Mouse (Mus musculus) stomach, embryonic 14.5 days (tissue): Measurements from ENCODE around the gene Sox30. TPM values are rescaled to one million over a fixed set of nuclear protein-coding genes. Genes with fewer than 3 reads are reported as not detected.
"Not testable (repeated sequence)": the region's sequence is repeated elsewhere in the genome, so short reads cannot be mapped to it uniquely, and the experiment has no call there.

Experiments used
- ATAC-seq: fragments of 200-750 bp; cut with Nextera tagmentation; 2 replicates; pipeline ENCODE4 v1.8.0; 2017; ENCODE audit warnings: low read depth, moderate TSS enrichment; ENCODE audit not compliant: insufficient number of reproducible peaks, insufficient read depth, low FRiP score
- H3K27ac ChIP-seq: fragments of 300-500 bp; sonication (generic); 2 replicates; pipeline ENCODE4 v1.5.1; 2014; ENCODE audit warnings: mild to moderate bottlenecking, low read length, moderate library complexity, mixed read lengths
- H3K27me3 ChIP-seq: fragments of 300-500 bp; sonication (generic); 2 replicates; pipeline ENCODE4 v1.6.1; 2014; ENCODE audit warnings: low read length, control low read depth, mixed read lengths; ENCODE audit not compliant: control insufficient read depth, insufficient read depth
- H3K36me3 ChIP-seq: fragments of 300-500 bp; sonication (generic); 2 replicates; pipeline ENCODE4 v1.6.1; 2014; ENCODE audit warnings: mild to moderate bottlenecking, control low read depth, low read length, moderate library complexity, mixed read lengths; ENCODE audit not compliant: control insufficient read depth, insufficient read depth
- H3K4me1 ChIP-seq: fragments of 300-500 bp; sonication (generic); 2 replicates; pipeline ENCODE4 v1.6.1; 2014; ENCODE audit warnings: low read length, control low read depth, mixed read lengths; ENCODE audit not compliant: control insufficient read depth, insufficient read depth
- H3K4me2 ChIP-seq: fragments of 300-500 bp; sonication (generic); replicated peaks from 2 replicates; pipeline ENCODE4 v1.6.1; 2014; ENCODE audit warnings: low read depth, low read length, control low read depth
- H3K4me3 ChIP-seq: fragments of 300-500 bp; sonication (generic); 2 replicates; pipeline ENCODE4 v1.5.1; 2014; ENCODE audit warnings: low read depth, low read length, control low read depth
- H3K9ac ChIP-seq: fragments of 300-500 bp; sonication (generic); replicated peaks from 2 replicates; pipeline ENCODE4 v1.6.1; 2014; ENCODE audit warnings: low read depth, mild to moderate bottlenecking, control low read depth, low read length, moderate library complexity, mixed read lengths
- H3K9me3 ChIP-seq: fragments of 300-500 bp; sonication (generic); 2 replicates; pipeline ENCODE4 v1.6.1; 2016; ENCODE audit warnings: low read depth, low read length, control low read depth; ENCODE audit not compliant: control insufficient read depth
- WGBS: fragments of 180-500 bp; shearing (Covaris S2); extraction: QIAGEN DNeasy Blood & Tissue Kit; methylation state at CpG from one replicate; pipeline ENCODE4 v1.1.7; 2014; 5-methylcytosine and 5-hydroxymethylcytosine counted together
- polyA plus RNA-seq: library from polyadenylated mRNA; unstranded; fragments of >200 nt; fragmentation: Nextera tagmentation; extraction: Ambion mirVana; gene quantifications from 2 replicates; pipeline ENCODE4 v1.2.1, GENCODE M21; 2014

The Sox30 gene
- polyA plus RNA-seq, 1 experiment from 2014 or later, result 0.23 TPM

DNA sequence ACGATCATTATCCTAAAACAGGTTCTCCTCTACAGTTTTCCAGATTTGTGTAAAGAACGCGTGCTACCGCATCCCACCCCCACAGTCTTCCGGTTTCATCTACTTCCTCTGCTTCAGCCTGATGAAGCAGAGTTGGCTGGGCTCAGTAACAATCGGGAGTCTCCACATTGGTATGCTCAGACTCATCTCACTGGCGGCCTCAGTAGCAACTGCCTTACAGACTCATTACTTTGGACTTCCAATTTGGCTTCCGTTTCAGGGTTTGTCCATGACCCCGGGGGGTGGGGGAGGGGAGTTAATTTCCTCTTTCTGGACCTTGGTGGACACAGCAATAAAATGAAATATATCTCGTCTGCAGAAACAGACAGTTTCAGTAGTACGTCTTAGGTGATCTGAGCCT is 59.2 kb downstream of the Sox30 start:
- 60% methylated on average over 11 of the region's 11 CpGs for WGBS
- no peak overlapping the region for H3K27ac ChIP-seq
- H3K9ac ChIP-seq, result no peak overlapping the region
- ATAC-seq, result no peak
- no peaks in the 10 kb centered on the region for H3K4me1 ChIP-seq
- no peaks in the 10 kb centered on the region for H3K27me3 ChIP-seq
- H3K36me3 ChIP-seq, result no peaks in the 10 kb centered on the region
- no peaks in the 10 kb centered on the region for H3K9me3 ChIP-seq
- H3K4me2 ChIP-seq, result no peak overlapping the region
- no peak overlapping the region for H3K4me3 ChIP-seq

DNA sequence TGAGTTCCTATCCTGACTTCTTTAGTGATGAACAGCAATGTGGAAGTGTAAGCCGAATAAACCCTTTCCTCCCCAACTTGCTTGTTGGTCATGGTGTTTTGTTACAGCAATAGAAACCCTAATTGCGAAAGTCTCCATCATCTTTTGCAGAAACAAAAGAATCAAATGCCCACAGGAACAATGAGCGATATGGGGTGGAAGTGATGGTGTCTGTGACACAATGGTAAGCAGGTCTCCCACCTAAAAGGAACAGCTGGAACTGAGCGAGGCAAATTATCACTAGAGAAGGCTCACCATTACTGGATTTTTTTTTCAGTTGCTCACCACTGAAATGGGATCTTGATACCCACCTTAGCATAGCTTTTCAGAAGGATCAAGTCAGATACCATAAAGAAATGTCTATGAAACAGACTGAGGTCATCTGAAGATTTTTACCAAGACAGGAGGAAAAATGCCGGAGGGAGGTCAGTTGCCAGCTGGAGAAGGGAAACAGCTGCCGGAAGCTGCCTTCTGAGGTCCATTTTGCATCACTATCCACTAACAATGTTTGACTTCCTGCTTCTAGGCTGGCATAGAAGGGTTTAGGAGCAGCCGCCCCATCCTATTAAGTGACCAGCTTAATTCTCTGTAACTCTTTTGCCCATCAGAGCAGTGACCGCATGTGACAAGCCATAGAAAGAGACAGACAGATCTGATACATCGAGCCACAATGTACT is 60.9 kb downstream of the Sox30 start:
- no peak for ATAC-seq
- Histone ChIP-seq H3K36me3 (no peaks in the 10 kb centered on the region), H3K27me3 (no peaks in the 10 kb centered on the region), H3K9ac (no peak overlapping the region), H3K4me2 (no peak overlapping the region), H3K9me3 (no peaks in the 10 kb centered on the region), H3K4me1 (no peaks in the 10 kb centered on the region), H3K4me3 (no peak overlapping the region), H3K27ac (no peak overlapping the region; the same call in 1 of the 2 replicates)
- WGBS, result 68% methylated on average over 9 of the region's 9 CpGs

DNA sequence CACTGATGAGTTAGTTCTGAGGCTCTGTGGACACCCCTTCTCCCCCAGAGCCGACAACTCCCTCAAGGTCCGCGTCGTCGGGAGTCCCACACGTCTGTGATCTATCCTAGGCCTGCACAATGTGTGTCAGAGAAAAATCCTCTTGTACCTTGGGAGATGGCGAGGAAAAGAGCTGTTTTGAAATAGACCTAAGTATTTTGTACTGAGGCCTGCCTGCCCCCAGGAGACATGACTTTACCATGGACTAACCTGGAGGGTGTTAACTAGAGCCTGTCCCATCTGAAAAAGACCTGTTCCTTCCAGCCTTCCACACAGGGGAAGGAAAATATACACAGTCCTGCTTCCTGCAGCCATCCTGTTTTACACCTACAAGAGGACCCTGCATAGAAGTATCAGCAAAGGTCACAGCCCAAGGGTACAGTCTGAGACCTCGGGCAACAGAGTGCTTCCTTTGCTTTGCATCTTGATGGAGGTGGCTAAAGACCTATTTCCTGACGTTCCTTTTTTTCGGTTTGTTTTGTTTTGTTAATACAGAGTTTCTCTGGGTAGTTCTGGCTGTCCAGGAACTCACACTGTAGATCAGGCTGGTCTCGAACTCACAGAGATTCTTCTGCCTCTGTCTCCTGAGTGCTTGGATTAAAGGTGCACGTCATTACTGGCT is 61.6 kb downstream of the Sox30 start:
- Histone ChIP-seq H3K4me1 (no peaks in the 10 kb centered on the region), H3K4me3 (no peak overlapping the region), H3K9me3 (no peaks in the 10 kb centered on the region), H3K36me3 (no peaks in the 10 kb centered on the region), H3K27ac (no peak overlapping the region; the same call in 1 of the 2 replicates), H3K9ac (no peak overlapping the region), H3K27me3 (no peaks in the 10 kb centered on the region), H3K4me2 (no peak overlapping the region)
- WGBS, result 66% methylated on average over 12 of the region's 12 CpGs
- no peak for ATAC-seq

DNA sequence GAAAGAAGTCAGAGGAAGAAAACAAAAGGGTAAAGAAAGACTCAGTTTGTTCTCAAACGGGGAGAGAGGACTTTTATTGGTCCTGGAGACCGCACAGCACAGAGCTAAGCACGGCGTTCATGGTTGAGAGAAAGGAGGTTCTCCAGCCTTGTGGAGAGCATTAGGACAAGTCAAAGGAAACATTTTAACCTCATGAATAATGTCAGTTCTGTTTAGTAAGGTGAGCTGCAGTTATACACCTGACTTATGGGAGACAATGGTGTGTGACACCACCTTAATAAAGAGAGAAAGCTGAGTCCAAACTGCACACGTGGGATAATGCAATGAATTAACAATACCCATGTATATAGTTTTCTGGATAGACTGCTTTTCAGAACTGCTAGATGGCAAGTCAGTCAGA is 64.7 kb downstream of the Sox30 start:
- ATAC-seq, result no peak
- WGBS, result 94% methylated on average over 5 of the region's 5 CpGs

DNA sequence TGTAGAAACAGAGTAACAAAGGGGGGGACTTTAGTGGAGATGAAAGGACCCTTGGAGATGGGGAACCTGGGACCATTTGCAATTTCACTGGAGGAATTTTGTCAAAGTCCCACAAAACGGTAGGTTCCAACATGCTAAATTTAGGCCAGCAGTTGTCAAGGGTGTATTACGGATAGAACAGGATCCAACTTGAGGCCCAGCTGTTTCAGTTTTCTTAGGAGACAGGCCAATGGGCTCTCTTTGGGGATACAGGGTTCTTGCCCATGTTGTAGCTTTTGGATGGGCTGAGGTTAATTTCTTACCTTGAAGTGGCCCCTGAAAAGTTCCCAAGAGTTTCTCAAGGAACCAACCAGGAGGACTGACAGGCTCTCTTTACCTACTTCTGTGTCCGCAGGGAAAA is 67.2 kb downstream of the Sox30 start:
- no peaks in the 10 kb centered on the region for H3K27me3 ChIP-seq
- H3K4me1 ChIP-seq, result no peaks in the 10 kb centered on the region
- no peaks in the 10 kb centered on the region for H3K9me3 ChIP-seq
- H3K9ac ChIP-seq, result no peak overlapping the region
- no peak overlapping the region for H3K4me2 ChIP-seq
- ATAC-seq, result no peak
- no peak overlapping the region for H3K27ac ChIP-seq
- 83% methylated on average over 3 of the region's 3 CpGs for WGBS
- H3K4me3 ChIP-seq, result no peak overlapping the region
- no peaks in the 10 kb centered on the region for H3K36me3 ChIP-seq

More for the DNA sequence above, 64.7 kb downstream of the Sox30 start:
- H3K27ac ChIP-seq, result no peak overlapping the region
- no peaks in the 10 kb centered on the region for H3K4me1 ChIP-seq
- H3K4me2 ChIP-seq, result no peak overlapping the region
- H3K27me3 ChIP-seq, result no peaks in the 10 kb centered on the region
- no peaks in the 10 kb centered on the region for H3K36me3 ChIP-seq
- H3K9me3 ChIP-seq, result no peaks in the 10 kb centered on the region
- H3K9ac ChIP-seq, result no peak overlapping the region
- no peak overlapping the region for H3K4me3 ChIP-seq

DNA sequence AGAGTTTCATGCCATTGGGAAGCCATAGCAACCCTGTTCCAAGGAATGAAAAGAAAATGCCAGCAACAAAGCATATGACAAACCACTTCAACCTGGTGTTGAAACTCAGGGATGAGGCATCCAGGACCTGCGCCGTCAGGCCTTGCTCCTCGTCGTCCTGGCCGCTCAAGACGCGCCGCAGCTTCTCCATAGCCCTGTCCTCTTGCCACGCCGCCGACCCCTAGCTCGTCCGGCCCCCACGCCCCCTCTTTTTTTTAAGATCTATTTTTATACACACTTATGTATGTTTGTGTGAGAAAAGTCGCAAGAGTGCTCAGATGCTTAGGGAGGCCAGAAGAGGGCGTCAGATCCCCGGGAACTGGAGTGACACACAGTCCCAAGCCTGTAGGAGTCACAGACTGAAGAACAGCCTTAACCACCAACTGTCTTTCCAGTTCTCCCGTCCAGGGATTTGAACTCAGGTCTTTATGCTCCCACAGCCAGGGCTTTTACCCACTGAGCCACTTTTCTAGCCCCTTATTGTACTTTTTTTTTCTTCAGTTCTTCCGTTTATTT is 72.1 kb downstream of the Sox30 start, which contains the start of gene Gm12166:
Gm12166 (minus strand) TSS at position 217 of the 555 bp plus-strand sequence.
- not testable (repeated sequence) for H3K4me1 ChIP-seq
- WGBS, result 36% methylated on average over 19 of the region's 19 CpGs

DNA sequence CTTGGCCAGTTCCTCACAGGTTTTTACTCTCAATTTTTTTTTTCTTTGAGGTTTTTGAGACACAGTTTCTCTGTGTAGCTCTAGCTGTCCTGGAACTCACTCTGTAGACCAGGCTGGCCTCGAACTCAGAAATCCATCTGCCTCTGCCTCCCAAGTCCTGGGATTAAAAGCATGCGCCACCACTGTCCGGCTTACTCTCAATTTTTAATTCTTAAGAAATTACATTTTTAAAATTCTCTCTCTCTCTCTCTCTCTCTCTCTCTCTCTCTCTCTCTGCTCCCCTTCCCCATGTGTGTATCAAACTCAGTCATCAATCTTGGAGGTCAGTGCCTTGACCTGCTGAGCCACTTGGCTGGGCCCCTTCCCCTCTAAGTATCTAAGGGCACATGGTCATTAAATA is 73.3 kb downstream of the Sox30 start:
- not testable (repeated sequence) for H3K9ac ChIP-seq, ATAC-seq, H3K9me3 ChIP-seq, H3K27ac ChIP-seq, H3K4me3 ChIP-seq, H3K27me3 ChIP-seq, H3K36me3 ChIP-seq, H3K4me2 ChIP-seq
- WGBS, result 94% methylated on average over 3 of the region's 3 CpGs
- H3K4me1 ChIP-seq, result peaks cover 11% of the 10 kb centered on the region; the same call in 1 of the 2 replicates

More for the DNA sequence above, 72.1 kb downstream of the Sox30 start, which contains the start of gene Gm12166:
- H3K4me3 ChIP-seq, H3K4me2 ChIP-seq, H3K27me3 ChIP-seq, ATAC-seq, H3K9ac ChIP-seq, H3K9me3 ChIP-seq, H3K27ac ChIP-seq, H3K36me3 ChIP-seq: not testable (repeated sequence)

DNA sequence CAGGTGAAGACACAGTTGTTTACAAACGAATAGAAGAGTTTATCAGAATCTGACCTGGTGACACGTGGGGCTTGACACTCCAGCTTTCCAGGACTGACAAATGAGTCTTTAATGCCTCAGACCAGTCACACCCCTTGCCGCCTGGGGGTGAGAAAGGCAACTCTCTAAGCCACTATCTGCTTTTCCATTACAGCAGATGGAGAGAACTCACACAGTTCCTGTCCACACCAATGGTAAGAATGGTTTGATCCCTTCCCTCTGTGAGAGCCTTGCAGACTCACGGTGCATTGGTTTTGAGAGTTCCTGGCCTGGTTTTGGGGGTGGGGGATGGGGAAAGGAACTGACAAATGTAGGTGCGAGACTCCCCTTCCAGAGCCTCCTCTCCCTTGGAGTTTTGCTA is 74.2 kb downstream of the Sox30 start:
- H3K36me3 ChIP-seq, result no peaks in the 10 kb centered on the region
- no peak for ATAC-seq
- no peak overlapping the region for H3K4me2 ChIP-seq
- peaks cover 15% of the 10 kb centered on the region; the same call in 1 of the 2 replicates for H3K4me1 ChIP-seq
- no peak overlapping the region for H3K27ac ChIP-seq
- 29% methylated on average over 5 of the region's 5 CpGs for WGBS
- H3K9me3 ChIP-seq, result no peaks in the 10 kb centered on the region
- H3K9ac ChIP-seq, result no peak overlapping the region
- no peak overlapping the region for H3K4me3 ChIP-seq
- H3K27me3 ChIP-seq, result no peaks in the 10 kb centered on the region
